21 mouse cellular contexts compared by ENCODE assay signal in genomic region chr15:102265548-102265947, GRCm38 (mm10). TPM values are rescaled to one million over a fixed set of nuclear protein-coding genes. Genes with fewer than 3 reads are reported as not detected.
DNase-seq lines count a peak whose midpoint lies in the region; ATAC-seq and TF ChIP-seq lines count a peak whose summit lies in the region.
"Had no signal": no experiment of that assay in that cellular context is flagged by ENCODE, and none has a peak within 500 bp of the region (broad histone marks: within the 10 kb centered on the region; RNA-seq: fewer than 3 reads in every experiment).

No protein-coding gene starts in this region.

- intact Hi-C loops in left cerebral cortex, postnatal 4 days (cut with DNase I): no loop called here

- no peak overlapping the region for H3K27ac ChIP-seq in intestine, postnatal 0 days (ENCODE audit: low read depth, low read length)
- H3K27ac ChIP-seq in intestine, embryonic 16.5 days (ENCODE audit: low read length): no peak overlapping the region

- H3K4me2 ChIP-seq in intestine, postnatal 0 days (replicated peaks; ENCODE audit: low read depth): no peak overlapping the region
- H3K4me2 ChIP-seq in intestine, embryonic 16.5 days (ENCODE audit: low read depth, low read length): no peak overlapping the region
- H3K4me2 ChIP-seq: heart, embryonic 12.5 days had no signal

- no peaks in the 10 kb centered on the region for H3K9me3 ChIP-seq in intestine, postnatal 0 days (ENCODE audit: control insufficient read depth)
- H3K9me3 ChIP-seq in intestine, embryonic 16.5 days (ENCODE audit: control insufficient read depth, low read length): no peaks in the 10 kb centered on the region
- H3K9me3 ChIP-seq: heart, embryonic 12.5 days had no signal

- H3K27me3 ChIP-seq in intestine, postnatal 0 days (replicated peaks; ENCODE audit: control insufficient read depth, insufficient read depth, low read length): no peaks in the 10 kb centered on the region
- H3K27me3 ChIP-seq in intestine, embryonic 16.5 days (replicated peaks; ENCODE audit: control insufficient read depth, insufficient read depth, low read length): peaks cover 1% of the 10 kb centered on the region

- no peaks in the 10 kb centered on the region for H3K36me3 ChIP-seq in intestine, postnatal 0 days (ENCODE audit: control insufficient read depth, insufficient read depth)
- H3K36me3 ChIP-seq in intestine, embryonic 16.5 days (ENCODE audit: control insufficient read depth, insufficient read depth, low read length): no peaks in the 10 kb centered on the region
- H3K36me3 ChIP-seq: heart, embryonic 12.5 days had no signal

- WGBS in intestine, postnatal 0 days: 83% methylated on average over 5 of the region's 5 CpGs
- WGBS in intestine, embryonic 16.5 days: 89% methylated on average over 5 of the region's 5 CpGs

- H3K9ac ChIP-seq in intestine, postnatal 0 days (ENCODE audit: low read depth, low read length): no peak overlapping the region
- no peak overlapping the region for H3K9ac ChIP-seq in intestine, embryonic 16.5 days (ENCODE audit: low read depth, low read length)
- H3K9ac ChIP-seq: heart, embryonic 12.5 days had no signal

- ATAC-seq in intestine, postnatal 0 days: no peak
- no peak for ATAC-seq in intestine, embryonic 16.5 days
- ATAC-seq: forebrain, embryonic 16.5 days had no signal

- H3K4me1 ChIP-seq in intestine, postnatal 0 days (replicated peaks; ENCODE audit: control insufficient read depth, insufficient read depth, low read length): no peaks in the 10 kb centered on the region
- peaks cover 2% of the 10 kb centered on the region; the same call in 1 of the 2 replicates for H3K4me1 ChIP-seq in intestine, embryonic 16.5 days (ENCODE audit: control insufficient read depth, insufficient read depth, low read length)

- TF ChIP-seq CTCF in intestine, postnatal 0 days (IDR thresholded peaks at IDR 0.05; ENCODE audit: low read depth): peak; percentile 48

- no peak overlapping the region for H3K4me3 ChIP-seq in intestine, postnatal 0 days (ENCODE audit: low read depth, low read length)
- no peak overlapping the region for H3K4me3 ChIP-seq in intestine, embryonic 16.5 days (ENCODE audit: low read length)
- H3K4me3 ChIP-seq: heart, embryonic 12.5 days had no signal

- DNase-seq in 3T3-L1 (ENCODE audit: low read depth, low spot score): peak; percentile 56
- DNase-seq in ES-CJ7 (ENCODE audit: low read depth, low spot score): peak; percentile 58
- peak; percentile 50 for DNase-seq in induced T-regulatory cell, adult 2 months (ENCODE audit: low read depth)
- no peak for DNase-seq in left cerebral cortex, postnatal 4 days
- DNase-seq in cerebellum, adult 18-20 months: no peak
- DNase-seq in urinary bladder, postnatal 4 days (ENCODE audit: low spot score in 2 of 2): no peak
- DNase-seq: adrenal gland, postnatal 14 days; cerebellum, postnatal 25 days; gastrocnemius, postnatal 10 days; heart, postnatal 36 days; kidney, postnatal 14 days; layer of hippocampus, adult 9-11 months; liver; lung, postnatal 36 days; midbrain, embryonic 14.5 days; thymus, postnatal 4 days had no signal

RNA-seq across cellular contexts. Expression of gene Gm9918, which starts 4.8 kb away (rescaled TPM):
- 0.07 TPM in 1 of 2 replicates, not detected in the other for polyA plus RNA-seq in intestine, postnatal 0 days (2015; fragmentation: Nextera tagmentation; extraction: Ambion mirVana)
- polyA plus RNA-seq in intestine, embryonic 16.5 days (2015; fragmentation: Nextera tagmentation; extraction: Ambion mirVana): 0.13 TPM in 1 of 2 replicates, not detected in the other
- total RNA-seq in left cerebral cortex, postnatal 4 days (2021): not detected
- total RNA-seq: adrenal gland, postnatal 14 days; gastrocnemius, postnatal 10 days; heart, postnatal 36 days; left cerebral cortex, postnatal 10 days had no signal
- polyA plus RNA-seq: forebrain, embryonic 16.5 days; heart, embryonic 12.5 days; midbrain, embryonic 14.5 days had no signal

RNA-seq across cellular contexts. Expression of gene Rarg, which starts 8.2 kb away (rescaled TPM):
- 5.9 and 7.3 TPM in 2 replicates for polyA plus RNA-seq in intestine, postnatal 0 days (2015; fragmentation: Nextera tagmentation; extraction: Ambion mirVana)
- 13.6 and 14.7 TPM in 2 replicates for polyA plus RNA-seq in intestine, embryonic 16.5 days (2015; fragmentation: Nextera tagmentation; extraction: Ambion mirVana)
- 10 to 100 TPM; 15.9 to 16.9 TPM for total RNA-seq in left cerebral cortex, postnatal 4 days (2021)

RNA-seq across cellular contexts. Expression of gene Mfsd5, which starts 13.7 kb away (rescaled TPM):
- 80.4 and 81.1 TPM in 2 replicates for polyA plus RNA-seq in intestine, postnatal 0 days (2015; fragmentation: Nextera tagmentation; extraction: Ambion mirVana)
- polyA plus RNA-seq in intestine, embryonic 16.5 days (2015; fragmentation: Nextera tagmentation; extraction: Ambion mirVana): 74.2 and 77.6 TPM in 2 replicates
- total RNA-seq in left cerebral cortex, postnatal 4 days (2021): 10 to 100 TPM; 31.4 to 33.7 TPM

RNA-seq across cellular contexts. Expression of gene Espl1, which starts 30.5 kb away (rescaled TPM):
- 4.7 and 5.4 TPM in 2 replicates for polyA plus RNA-seq in intestine, postnatal 0 days (2015; fragmentation: Nextera tagmentation; extraction: Ambion mirVana)
- 18.0 and 21.1 TPM in 2 replicates for polyA plus RNA-seq in intestine, embryonic 16.5 days (2015; fragmentation: Nextera tagmentation; extraction: Ambion mirVana)
- 1 to 10 TPM; 8.5 to 9.9 TPM for total RNA-seq in left cerebral cortex, postnatal 4 days (2021)

RNA-seq across cellular contexts. Expression of gene Itgb7, which starts 33.8 kb away (rescaled TPM):
- 2.6 and 2.9 TPM in 2 replicates for polyA plus RNA-seq in intestine, postnatal 0 days (2015; fragmentation: Nextera tagmentation; extraction: Ambion mirVana)
- 9.5 and 10.3 TPM in 2 replicates for polyA plus RNA-seq in intestine, embryonic 16.5 days (2015; fragmentation: Nextera tagmentation; extraction: Ambion mirVana)
- total RNA-seq in left cerebral cortex, postnatal 4 days (2021): 1 to 10 TPM in 1 of 2 experiments, under 1 TPM in 1; 0.74 to 1.1 TPM

Comparison
In these comparisons a context has a peak if more than half of its experiments do, and no peak if none do; other contexts are left out.
1. DNase-seq: peak in 3T3-L1 (single experiment), ES-CJ7 (single experiment) and induced T-regulatory cell, adult 2 months (single experiment); none in left cerebral cortex, postnatal 4 days (single experiment), cerebellum, adult 18-20 months (0 of 2) and urinary bladder, postnatal 4 days (0 of 2).